Mouse (Mus musculus) heart, postnatal 0 days (tissue): ENCODE measurements around the gene Ubtf. TPM values are rescaled to one million over a fixed set of nuclear protein-coding genes. Genes with fewer than 3 reads are reported as not detected.

Source experiments
- ATAC-seq: fragments of 200-750 bp; cut with Nextera tagmentation; 2 replicates; pipeline ENCODE4 v1.8.0; 2017; ENCODE audit warnings: low read depth, moderate number of reproducible peaks, moderate library complexity; ENCODE audit not compliant: insufficient read depth
- DNase-seq: peaks from one replicate; pipeline ENCODE4 v3.0.0-alpha.2; 2016; ENCODE audit warnings: low spot score
- H3K27ac ChIP-seq: fragments of 300-500 bp; sonication (generic); 2 replicates; pipeline ENCODE4 v1.5.1; 2014; ENCODE audit warnings: low read depth, mild to moderate bottlenecking
- H3K27me3 ChIP-seq: fragments of 300-500 bp; sonication (generic); 2 replicates; pipeline ENCODE4 v1.6.1; 2014; ENCODE audit warnings: low read length, mixed read lengths; ENCODE audit not compliant: control insufficient read depth, insufficient read depth
- H3K36me3 ChIP-seq: fragments of 300-500 bp; sonication (generic); replicated peaks from 2 replicates; pipeline ENCODE4 v1.6.1; 2014; ENCODE audit warnings: low read length, mixed read lengths; ENCODE audit not compliant: control insufficient read depth, insufficient read depth
- H3K4me1 ChIP-seq: fragments of 300-500 bp; sonication (generic); 2 replicates; pipeline ENCODE4 v1.6.1; 2014; ENCODE audit warnings: antibody characterized with exemption; ENCODE audit not compliant: control insufficient read depth, insufficient read depth
- H3K4me2 ChIP-seq: fragments of 300-500 bp; sonication (generic); 2 replicates; pipeline ENCODE4 v1.6.1; 2014; ENCODE audit warnings: low read depth, mild to moderate bottlenecking, low read length, moderate library complexity
- H3K4me3 ChIP-seq: fragments of 300-500 bp; sonication (generic); 2 replicates; pipeline ENCODE4 v1.5.1; 2014; ENCODE audit warnings: low read depth, low read length
- H3K9ac ChIP-seq: fragments of 300-500 bp; sonication (generic); replicated peaks from 2 replicates; pipeline ENCODE4 v1.6.1; 2014; ENCODE audit warnings: low read depth, low read length, mixed read lengths
- H3K9me3 ChIP-seq: fragments of 300-500 bp; sonication (generic); replicated peaks from 2 replicates; pipeline ENCODE4 v1.6.1; 2016; ENCODE audit warnings: low read length; ENCODE audit not compliant: control insufficient read depth
- CTCF ChIP-seq: IDR thresholded peaks from 2 replicates; pipeline ENCODE4 v1.5.1; 2016; ENCODE audit warnings: antibody characterized with exemption, control low read depth, low read depth
- EP300 ChIP-seq: IDR thresholded peaks from 2 replicates; pipeline ENCODE4 v1.6.1; 2016; ENCODE audit warnings: antibody characterized with exemption, low read depth
- WGBS: fragments of 180-500 bp; shearing (Covaris S2); extraction: QIAGEN DNeasy Blood & Tissue Kit; methylation state at CpG from one replicate; pipeline ENCODE4 v1.1.7; 2014; 5-methylcytosine and 5-hydroxymethylcytosine counted together
- polyA plus RNA-seq: library from polyadenylated mRNA; unstranded; fragments of >200 nt; fragmentation: Nextera tagmentation; extraction: Ambion mirVana; gene quantifications from 2 replicates; pipeline ENCODE4 v1.2.1, GENCODE M21; 2015
- total RNA-seq: library from RNA; depleted of rRNA; stranded (reverse); fragments of >200 nt; gene quantifications from 2 replicates; pipeline ENCODE4 v1.2.3, GENCODE M21; 2014; ENCODE audit warnings: low replicate concordance

The Ubtf gene
- total and polyA plus RNA-seq, 2 experiments from 2014 or later = 34.5 to 42.5 TPM

DNA sequence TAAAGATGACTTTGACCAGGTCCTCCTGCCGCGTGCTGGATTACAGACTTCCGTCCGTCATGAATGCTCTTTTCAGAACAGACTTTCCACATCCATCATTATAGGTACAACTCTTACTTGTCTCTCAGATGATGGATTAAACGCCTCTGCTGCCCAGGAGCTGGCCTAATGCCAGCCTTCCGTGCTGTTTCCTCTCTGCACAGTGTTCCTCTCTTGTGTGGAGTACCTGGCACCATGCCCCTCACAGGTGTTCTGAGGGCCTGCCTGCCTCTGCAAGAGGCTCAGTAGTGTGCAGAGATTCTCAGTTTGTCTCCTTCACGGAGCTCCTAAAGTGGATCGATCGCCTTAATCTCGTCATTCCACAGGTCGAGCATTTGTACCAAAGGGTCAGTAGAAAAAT, 19.7 kb upstream of the Ubtf start:
- TF ChIP-seq EP300 = no peak
- no peak for TF ChIP-seq CTCF
- 64% methylated on average over 11 of the region's 11 CpGs for WGBS
- Histone ChIP-seq H3K27ac (peak overlapping the region; percentile 46; the same call in 1 of the 2 replicates), H3K4me3 (no peak overlapping the region), H3K9me3 (no peaks in the 10 kb centered on the region), H3K9ac (no peak overlapping the region), H3K4me2 (no peak overlapping the region), H3K27me3 (no peaks in the 10 kb centered on the region), H3K4me1 (peaks cover 22% of the 10 kb centered on the region), H3K36me3 (no peaks in the 10 kb centered on the region)
- ATAC-seq = no peak
- no peak for DNase-seq

DNA sequence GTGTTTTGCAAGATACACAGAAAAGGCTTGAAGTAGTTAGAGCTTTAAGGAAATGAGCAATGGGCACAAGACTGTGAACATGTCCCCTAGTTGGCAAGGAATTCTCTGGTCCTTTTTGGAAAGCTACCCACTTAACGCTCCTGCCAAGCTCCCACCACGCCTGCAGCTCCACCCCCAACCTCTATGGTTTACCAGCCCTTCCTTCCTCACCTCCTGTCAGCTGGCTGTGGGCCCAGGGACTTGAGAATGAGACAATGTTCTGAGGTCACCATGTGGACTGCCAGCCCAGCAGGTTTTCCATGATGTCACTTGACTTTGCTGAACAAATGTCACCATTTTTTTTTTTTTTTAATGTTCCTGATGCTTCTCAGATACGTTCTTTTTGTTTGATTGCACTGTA, 19.0 kb upstream of the Ubtf start:
- WGBS = 8% methylated on average over 3 of the region's 3 CpGs
- no peaks in the 10 kb centered on the region for H3K36me3 ChIP-seq
- DNase-seq (peak; percentile 92), ATAC-seq (peak; percentile 89)
- H3K27me3 ChIP-seq = no peaks in the 10 kb centered on the region
- peaks cover 22% of the 10 kb centered on the region for H3K4me1 ChIP-seq
- H3K9ac ChIP-seq = no peak overlapping the region
- TF ChIP-seq EP300 (peak; percentile 52; the same call in 1 of the 2 replicates), CTCF (no peak)
- H3K9me3 ChIP-seq = no peaks in the 10 kb centered on the region
- no peak overlapping the region for H3K4me2 ChIP-seq
- no peak overlapping the region for H3K4me3 ChIP-seq
- no peak overlapping the region; the same call in 1 of the 2 replicates for H3K27ac ChIP-seq

DNA sequence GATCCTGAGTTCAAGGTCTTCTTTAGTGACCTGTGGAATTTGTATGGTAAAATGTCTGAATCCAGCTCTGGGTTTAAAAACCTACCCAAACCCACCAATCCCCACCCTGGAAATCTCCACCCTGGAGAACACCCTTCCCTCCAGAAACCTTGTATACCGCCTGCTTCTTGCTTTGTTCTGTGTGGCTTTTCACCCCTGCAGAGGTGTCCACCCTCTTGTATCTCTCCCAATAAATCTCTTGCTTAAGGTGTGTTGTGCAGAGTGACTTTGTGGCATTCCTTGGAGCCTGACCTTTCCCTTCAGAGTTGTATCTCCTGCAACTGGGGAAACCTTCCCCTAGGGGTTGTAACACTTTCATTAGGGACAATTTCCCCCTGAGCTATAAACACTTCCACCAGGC, 18.4 kb upstream of the Ubtf start:
- Histone ChIP-seq H3K27me3 (no peaks in the 10 kb centered on the region), H3K36me3 (no peaks in the 10 kb centered on the region), H3K4me3 (no peak overlapping the region), H3K4me2 (no peak overlapping the region), H3K4me1 (peaks cover 22% of the 10 kb centered on the region), H3K9ac (no peak overlapping the region), H3K9me3 (no peaks in the 10 kb centered on the region), H3K27ac (no peak overlapping the region)
- 72% methylated on average over 1 of the region's 1 CpGs for WGBS
- DNase-seq = no peak
- no peak for ATAC-seq
- TF ChIP-seq EP300 (no peak), CTCF (no peak)

DNA sequence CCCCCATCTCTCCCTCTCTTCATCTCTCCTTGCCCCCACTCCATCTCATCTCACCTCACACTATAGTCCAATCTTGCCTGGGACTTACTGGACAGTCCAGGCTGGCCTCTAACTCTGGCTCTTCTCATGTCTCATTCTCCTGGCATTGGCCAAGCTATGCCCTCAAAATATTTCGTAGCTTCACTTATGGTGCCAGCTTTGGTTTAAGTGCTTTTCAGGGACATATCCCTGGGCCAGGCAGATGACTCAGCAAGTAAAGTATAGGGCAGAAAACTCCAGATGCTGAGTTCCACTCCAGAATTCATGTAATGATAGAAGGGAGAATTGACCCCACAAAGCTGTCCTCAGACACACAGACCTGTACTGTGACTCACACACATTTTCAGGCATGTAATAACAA, 16.6 kb upstream of the Ubtf start:
- no peak overlapping the region for H3K4me2 ChIP-seq
- WGBS = 58% methylated on average over 1 of the region's 1 CpGs
- H3K9me3 ChIP-seq = no peaks in the 10 kb centered on the region

DNA sequence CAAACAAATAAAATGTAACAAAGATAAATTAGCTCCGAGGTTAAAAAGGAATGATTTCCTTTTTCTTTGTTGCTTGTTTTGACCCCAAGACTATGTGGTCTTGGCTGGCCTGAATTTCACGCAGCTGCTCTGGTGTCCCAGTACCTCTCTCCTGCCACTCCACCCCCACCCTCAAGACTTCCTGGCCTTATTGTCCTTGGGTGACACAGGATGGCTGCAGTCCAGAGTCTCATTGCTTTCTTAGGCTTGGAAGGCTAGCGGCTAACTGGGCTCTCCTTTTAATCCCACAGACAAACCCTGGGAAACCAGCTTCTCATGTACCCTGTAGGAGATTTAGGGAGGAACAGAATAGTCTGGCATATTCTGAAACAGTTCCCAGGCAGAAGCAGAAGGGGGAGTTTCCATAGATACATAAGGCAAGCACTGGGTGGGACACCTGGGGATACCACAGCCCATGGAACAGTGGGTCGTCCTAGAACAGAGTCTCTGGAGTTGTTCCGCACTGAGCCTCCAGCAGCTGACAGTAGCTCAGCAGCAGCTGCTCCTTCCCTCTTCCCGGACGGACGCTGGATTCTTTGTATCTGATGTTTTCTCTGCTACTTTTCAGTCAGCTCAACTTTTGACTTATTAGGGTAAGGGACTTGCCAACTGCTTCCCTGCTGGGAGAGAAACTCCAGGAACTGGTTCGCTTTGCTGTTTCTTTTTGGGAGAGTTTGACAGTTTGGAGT, 15.6 kb upstream of the Ubtf start:
- 22% methylated on average over 9 of the region's 9 CpGs for WGBS
- Histone ChIP-seq H3K4me2 (no peak overlapping the region), H3K9ac (no peak overlapping the region)

More for the DNA sequence above, 16.6 kb upstream of the Ubtf start:
- DNase-seq (no peak), ATAC-seq (no peak)
- TF ChIP-seq EP300 (no peak), CTCF (no peak)
- Histone ChIP-seq H3K9ac (no peak overlapping the region), H3K4me1 (peaks cover 22% of the 10 kb centered on the region), H3K27me3 (no peaks in the 10 kb centered on the region), H3K27ac (no peak overlapping the region), H3K36me3 (no peaks in the 10 kb centered on the region), H3K4me3 (no peak overlapping the region)

More for the DNA sequence above, 15.6 kb upstream of the Ubtf start:
- no peaks in the 10 kb centered on the region for H3K27me3 ChIP-seq
- no peaks in the 10 kb centered on the region for H3K9me3 ChIP-seq
- H3K4me3 ChIP-seq = no peak overlapping the region
- peaks cover 22% of the 10 kb centered on the region for H3K4me1 ChIP-seq
- TF ChIP-seq CTCF = no peak
- no peak for TF ChIP-seq EP300
- peak; percentile 57; the same call in 1 of the 2 replicates for ATAC-seq
- peak; percentile 48 for DNase-seq
- no peaks in the 10 kb centered on the region for H3K36me3 ChIP-seq
- peak overlapping the region; percentile 59 for H3K27ac ChIP-seq
